Mouse (Mus musculus): ENCODE data around the gene Cd300e. TPM values are rescaled to one million over a fixed set of nuclear protein-coding genes. Genes with fewer than 3 reads are reported as not detected.

The Cd300e gene
- polyA plus RNA-seq, 1 experiment from 2014 or later = not detected

- no peaks in the 10 kb centered on the region for H3K4me1 ChIP-seq (ENCODE audit: control insufficient read depth, insufficient read depth, low read length)
- 70% methylated on average over 8 of the region's 8 CpGs for WGBS
- no peak for ATAC-seq (replicated peaks; ENCODE audit: extremely low read depth, insufficient read depth, low FRiP score)
- H3K9ac ChIP-seq (ENCODE audit: low read length) = no peak overlapping the region
- H3K4me3 ChIP-seq (ENCODE audit: low read length) = no peak overlapping the region
- no peak overlapping the region for H3K4me2 ChIP-seq (ENCODE audit: low read depth, low read length)
- peaks cover 18% of the 10 kb centered on the region for H3K27me3 ChIP-seq (ENCODE audit: control insufficient read depth, insufficient read depth, low read length)
- H3K9me3 ChIP-seq (replicated peaks; ENCODE audit: control insufficient read depth, low read length) = peaks cover 3% of the 10 kb centered on the region; the same call in 1 of the 2 replicates
- no peaks in the 10 kb centered on the region for H3K36me3 ChIP-seq (ENCODE audit: control insufficient read depth, insufficient read depth)
- H3K27ac ChIP-seq (ENCODE audit: low read length) = no peak overlapping the region
These were observed 23.1 kb upstream of the Cd300e start for GRCm38 (mm10) chr11:115085064-115085463.

- 45% methylated on average over 12 of the region's 12 CpGs for WGBS
- H3K36me3 ChIP-seq (ENCODE audit: control insufficient read depth, insufficient read depth) = no peaks in the 10 kb centered on the region
- ATAC-seq (replicated peaks; ENCODE audit: extremely low read depth, insufficient read depth, low FRiP score) = no peak
- H3K4me1 ChIP-seq (ENCODE audit: control insufficient read depth, insufficient read depth, low read length) = no peaks in the 10 kb centered on the region
- H3K27ac ChIP-seq (ENCODE audit: low read length) = no peak overlapping the region
- H3K4me3 ChIP-seq (ENCODE audit: low read length) = no peak overlapping the region
- no peak overlapping the region for H3K4me2 ChIP-seq (ENCODE audit: low read depth, low read length)
- H3K9ac ChIP-seq (ENCODE audit: low read length) = no peak overlapping the region
- peaks cover 18% of the 10 kb centered on the region for H3K27me3 ChIP-seq (ENCODE audit: control insufficient read depth, insufficient read depth, low read length)
- no peaks in the 10 kb centered on the region; the same call in 1 of the 2 replicates for H3K9me3 ChIP-seq (replicated peaks; ENCODE audit: control insufficient read depth, low read length)
These were observed 22.6 kb upstream of the Cd300e start for GRCm38 (mm10) chr11:115084595-115084994.

GRCm38 (mm10) chr11:115083376-115084139 lies 21.6 kb upstream of the Cd300e start:
- Histone ChIP-seq H3K4me2 (ENCODE audit: low read depth, low read length) (no peak overlapping the region), H3K9ac (ENCODE audit: low read length) (no peak overlapping the region), H3K36me3 (ENCODE audit: control insufficient read depth, insufficient read depth) (no peaks in the 10 kb centered on the region), H3K4me1 (ENCODE audit: control insufficient read depth, insufficient read depth, low read length) (no peaks in the 10 kb centered on the region), H3K27ac (ENCODE audit: low read length) (no peak overlapping the region), H3K27me3 (ENCODE audit: control insufficient read depth, insufficient read depth, low read length) (peaks cover 18% of the 10 kb centered on the region), H3K4me3 (ENCODE audit: low read length) (no peak overlapping the region), H3K9me3 (replicated peaks; ENCODE audit: control insufficient read depth, low read length) (no peaks in the 10 kb centered on the region; the same call in 1 of the 2 replicates)
- no peak for ATAC-seq (replicated peaks; ENCODE audit: extremely low read depth, insufficient read depth, low FRiP score)
- 35% methylated on average over 18 of the region's 18 CpGs for WGBS

- Histone ChIP-seq H3K4me3 (ENCODE audit: low read length) (no peak overlapping the region), H3K4me1 (ENCODE audit: control insufficient read depth, insufficient read depth, low read length) (no peaks in the 10 kb centered on the region), H3K36me3 (ENCODE audit: control insufficient read depth, insufficient read depth) (no peaks in the 10 kb centered on the region), H3K9ac (ENCODE audit: low read length) (no peak overlapping the region), H3K27ac (ENCODE audit: low read length) (no peak overlapping the region), H3K27me3 (ENCODE audit: control insufficient read depth, insufficient read depth, low read length) (peaks cover 18% of the 10 kb centered on the region), H3K9me3 (replicated peaks; ENCODE audit: control insufficient read depth, low read length) (no peaks in the 10 kb centered on the region; the same call in 1 of the 2 replicates), H3K4me2 (ENCODE audit: low read depth, low read length) (no peak overlapping the region)
- 61% methylated on average over 6 of the region's 6 CpGs for WGBS
- ATAC-seq (replicated peaks; ENCODE audit: extremely low read depth, insufficient read depth, low FRiP score) = no peak
These were observed 20.2 kb upstream of the Cd300e start for GRCm38 (mm10) chr11:115082196-115082595.

- Histone ChIP-seq H3K9ac (ENCODE audit: low read length) (no peak overlapping the region), H3K36me3 (ENCODE audit: control insufficient read depth, insufficient read depth) (no peaks in the 10 kb centered on the region), H3K4me1 (ENCODE audit: control insufficient read depth, insufficient read depth, low read length) (no peaks in the 10 kb centered on the region), H3K27ac (ENCODE audit: low read length) (no peak overlapping the region), H3K4me2 (ENCODE audit: low read depth, low read length) (no peak overlapping the region), H3K27me3 (ENCODE audit: control insufficient read depth, insufficient read depth, low read length) (peaks cover 18% of the 10 kb centered on the region), H3K4me3 (ENCODE audit: low read length) (no peak overlapping the region), H3K9me3 (replicated peaks; ENCODE audit: control insufficient read depth, low read length) (no peaks in the 10 kb centered on the region; the same call in 1 of the 2 replicates)
- no peak for ATAC-seq (replicated peaks; ENCODE audit: extremely low read depth, insufficient read depth, low FRiP score)
- 60% methylated on average over 3 of the region's 3 CpGs for WGBS
These were observed 19.4 kb upstream of the Cd300e start for GRCm38 (mm10) chr11:115081373-115081772.

- no peak overlapping the region for H3K9ac ChIP-seq (ENCODE audit: low read length)
- peaks cover 18% of the 10 kb centered on the region for H3K27me3 ChIP-seq (ENCODE audit: control insufficient read depth, insufficient read depth, low read length)
- H3K4me3 ChIP-seq (ENCODE audit: low read length) = no peak overlapping the region
- WGBS = 35% methylated on average over 13 of the region's 13 CpGs
- no peaks in the 10 kb centered on the region for H3K36me3 ChIP-seq (ENCODE audit: control insufficient read depth, insufficient read depth)
- H3K27ac ChIP-seq (ENCODE audit: low read length) = no peak overlapping the region
- no peak for ATAC-seq (replicated peaks; ENCODE audit: extremely low read depth, insufficient read depth, low FRiP score)
- H3K9me3 ChIP-seq (replicated peaks; ENCODE audit: control insufficient read depth, low read length) = no peaks in the 10 kb centered on the region; the same call in 1 of the 2 replicates
- no peaks in the 10 kb centered on the region for H3K4me1 ChIP-seq (ENCODE audit: control insufficient read depth, insufficient read depth, low read length)
- H3K4me2 ChIP-seq (ENCODE audit: low read depth, low read length) = no peak overlapping the region
These were observed 18.9 kb upstream of the Cd300e start for GRCm38 (mm10) chr11:115080886-115081285.

GRCm38 (mm10) chr11:115078680-115079079 lies 16.7 kb upstream of the Cd300e start:
- H3K9ac ChIP-seq (ENCODE audit: low read length) = no peak overlapping the region
- H3K4me2 ChIP-seq (ENCODE audit: low read depth, low read length) = no peak overlapping the region
- no peaks in the 10 kb centered on the region for H3K36me3 ChIP-seq (ENCODE audit: control insufficient read depth, insufficient read depth)
- H3K27ac ChIP-seq (ENCODE audit: low read length) = no peak overlapping the region
- 76% methylated on average over 5 of the region's 5 CpGs for WGBS
- H3K4me3 ChIP-seq (ENCODE audit: low read length) = no peak overlapping the region
- ATAC-seq (replicated peaks; ENCODE audit: extremely low read depth, insufficient read depth, low FRiP score) = no peak
- no peaks in the 10 kb centered on the region for H3K4me1 ChIP-seq (ENCODE audit: control insufficient read depth, insufficient read depth, low read length)
- H3K27me3 ChIP-seq (ENCODE audit: control insufficient read depth, insufficient read depth, low read length) = peaks cover 3% of the 10 kb centered on the region
- no peaks in the 10 kb centered on the region; the same call in 1 of the 2 replicates for H3K9me3 ChIP-seq (replicated peaks; ENCODE audit: control insufficient read depth, low read length)

- H3K4me2 ChIP-seq (ENCODE audit: low read depth, low read length) = no peak overlapping the region
- H3K4me3 ChIP-seq (ENCODE audit: low read length) = no peak overlapping the region
- H3K4me1 ChIP-seq (ENCODE audit: control insufficient read depth, insufficient read depth, low read length) = no peaks in the 10 kb centered on the region
- H3K9me3 ChIP-seq (replicated peaks; ENCODE audit: control insufficient read depth, low read length) = no peaks in the 10 kb centered on the region; the same call in 1 of the 2 replicates
- H3K36me3 ChIP-seq (ENCODE audit: control insufficient read depth, insufficient read depth) = no peaks in the 10 kb centered on the region
- whole genome bisulfite sequencing = 88% methylated on average over 1 of the region's 1 CpGs
- H3K27ac ChIP-seq (ENCODE audit: low read length) = no peak overlapping the region
- H3K9ac ChIP-seq (ENCODE audit: low read length) = no peak overlapping the region
- no peak for ATAC-seq (replicated peaks; ENCODE audit: extremely low read depth, insufficient read depth, low FRiP score)
- H3K27me3 ChIP-seq (ENCODE audit: control insufficient read depth, insufficient read depth, low read length) = no peaks in the 10 kb centered on the region
These were observed 15.5 kb upstream of the Cd300e start for GRCm38 (mm10) chr11:115077436-115077835.

GRCm38 (mm10) chr11:115075859-115076258 lies 13.9 kb upstream of the Cd300e start:
- Histone ChIP-seq H3K4me1 (ENCODE audit: control insufficient read depth, insufficient read depth, low read length) (peaks cover 2% of the 10 kb centered on the region; the same call in 1 of the 2 replicates), H3K9me3 (replicated peaks; ENCODE audit: control insufficient read depth, low read length) (no peaks in the 10 kb centered on the region), H3K4me2 (ENCODE audit: low read depth, low read length) (no peak overlapping the region), H3K4me3 (ENCODE audit: low read length) (no peak overlapping the region), H3K9ac (ENCODE audit: low read length) (no peak overlapping the region), H3K27ac (ENCODE audit: low read length) (no peak overlapping the region), H3K27me3 (ENCODE audit: control insufficient read depth, insufficient read depth, low read length) (no peaks in the 10 kb centered on the region), H3K36me3 (ENCODE audit: control insufficient read depth, insufficient read depth) (no peaks in the 10 kb centered on the region)
- no peak for ATAC-seq (replicated peaks; ENCODE audit: extremely low read depth, insufficient read depth, low FRiP score)
- 50% methylated on average over 5 of the region's 5 CpGs for WGBS

Measured in heart, embryonic 16.5 days (tissue).